Mouse (Mus musculus) gonadal fat pad, adult 2 months (tissue): Measurements from ENCODE around the gene Desi2. TPM values are rescaled to one million over a fixed set of nuclear protein-coding genes. Genes with fewer than 3 reads are reported as not detected.
"Not testable (repeated sequence)": the region's sequence is repeated elsewhere in the genome, so short reads cannot be mapped to it uniquely, and the experiment has no call there.

Experiments used
- DNase-seq: peaks from one replicate; pipeline ENCODE4 v3.0.0-alpha.2; 2012; ENCODE audit warnings: low read depth
- polyA plus RNA-seq: library from polyadenylated mRNA; depleted of rRNA; stranded (reverse); fragments of >200 nt; gene quantifications from 2 replicates; pipeline ENCODE4 v1.2.3, GENCODE M21; 2012; rRNA removed

The Desi2 gene
- 8.7 and 8.9 TPM in 2 replicates for polyA plus RNA-seq

DNA sequence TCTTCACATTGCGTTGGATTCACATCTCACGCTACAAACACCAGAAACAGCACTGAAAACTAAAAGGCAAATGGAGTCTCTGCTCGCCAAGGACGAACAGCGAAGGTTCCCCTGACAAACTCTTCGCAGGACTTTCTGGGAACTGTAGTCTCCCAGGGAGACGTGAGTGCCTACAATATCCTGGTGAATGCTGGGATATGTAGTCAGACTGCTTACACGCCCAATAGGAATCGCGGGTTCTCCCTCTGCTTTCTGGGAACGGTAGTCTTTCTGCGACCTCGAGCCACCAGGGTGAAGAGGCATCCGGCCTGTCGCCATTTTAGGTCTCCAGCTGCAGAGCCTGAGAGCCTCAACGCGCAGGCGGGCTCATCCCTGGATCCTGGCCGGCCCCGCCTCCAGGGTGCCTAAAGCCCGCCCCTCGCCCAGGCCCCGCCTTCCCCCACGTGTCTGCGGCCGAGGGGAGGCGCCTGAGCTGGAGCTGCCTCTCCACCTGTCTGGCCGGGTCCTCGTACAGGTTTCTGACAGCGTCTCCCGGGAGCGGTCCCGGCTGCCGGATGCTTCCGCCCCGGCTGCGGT lies at the start of gene Desi2:
TSS of gene Desi2 (plus strand) at position 202 of the 576 bp plus-strand sequence.
- peak; percentile 93 for DNase-seq

DNA sequence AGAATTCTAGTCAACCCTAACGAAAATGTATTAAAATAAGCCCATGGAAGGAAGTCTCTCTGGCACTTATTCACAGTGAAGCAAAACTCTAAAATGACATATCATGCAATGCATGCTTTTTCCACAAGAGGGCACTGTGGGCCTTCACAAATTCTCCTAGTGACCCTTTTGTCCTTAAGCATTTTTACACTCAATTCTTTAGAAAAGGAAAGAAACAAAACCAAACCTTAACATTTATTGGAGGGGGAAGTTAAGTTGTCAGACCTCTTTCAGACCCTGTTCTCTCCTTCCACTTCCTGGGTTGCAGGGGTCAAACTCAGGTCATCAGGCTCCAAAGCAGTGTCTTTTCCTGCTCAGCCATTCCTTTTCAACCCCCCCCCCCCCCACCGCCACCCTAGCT lies 40.7 kb upstream of the Desi2 start:
- not testable (repeated sequence) for DNase-seq

DNA sequence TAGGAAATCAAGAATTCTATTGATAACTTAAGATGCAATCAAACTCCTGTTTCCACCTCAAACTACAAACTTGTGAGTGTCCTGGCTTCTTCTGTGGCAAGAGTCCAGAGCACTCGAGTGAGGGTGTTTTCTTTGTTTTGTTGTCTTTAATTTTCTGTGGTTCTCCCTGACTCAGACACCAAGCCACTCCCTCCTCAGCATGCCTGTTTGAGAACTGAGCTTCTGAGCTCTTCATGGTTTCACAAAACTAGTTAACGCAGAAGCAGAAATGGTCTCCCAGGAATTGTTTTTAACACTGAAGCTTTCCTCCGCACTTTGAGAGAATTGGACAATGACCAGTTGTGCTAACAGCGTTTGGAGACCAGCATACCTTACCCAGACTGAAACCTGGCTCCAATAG lies 40.3 kb upstream of the Desi2 start:
- DNase-seq, result not testable (repeated sequence)

GRCm38 (mm10) chr1:178182251-178182650 lies 5.0 kb upstream of the Desi2 start:
- no peak for DNase-seq

- no peak for DNase-seq
These were observed 1.6 kb upstream of the Desi2 start for GRCm38 (mm10) chr1:178185591-178185990.

GRCm38 (mm10) chr1:178187810-178188209 lies 593 bp downstream of the Desi2 start:
- not testable (repeated sequence) for DNase-seq

GRCm38 (mm10) chr1:178188386-178188785 lies 1.2 kb downstream of the Desi2 start:
- peak; percentile 24 for DNase-seq

GRCm38 (mm10) chr1:178205701-178206325 lies 18.6 kb downstream of the Desi2 start:
- DNase-seq, result no peak

- not testable (repeated sequence) for DNase-seq
These were observed 20.6 kb downstream of the Desi2 start for GRCm38 (mm10) chr1:178207856-178208255.

DNA sequence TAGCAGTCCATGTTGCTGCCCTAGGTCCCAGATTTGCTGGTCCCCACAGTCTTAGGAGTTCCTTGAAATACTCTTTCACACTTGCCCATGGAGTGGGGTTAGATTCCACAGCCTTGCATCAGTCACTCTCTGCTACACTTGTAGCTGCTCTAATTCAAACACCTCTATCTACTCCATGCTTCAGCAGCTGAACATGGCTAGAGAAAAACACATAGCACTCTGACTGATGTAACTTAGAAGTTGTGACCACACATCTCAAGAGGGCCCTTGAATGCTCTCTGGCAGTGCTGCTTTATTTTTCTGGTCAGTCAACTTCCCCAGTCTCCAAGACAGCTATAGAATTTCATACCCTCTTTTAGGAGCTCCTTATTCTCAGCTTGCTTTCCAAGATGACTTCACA lies 22.7 kb downstream of the Desi2 start:
- DNase-seq, result no peak

DNA sequence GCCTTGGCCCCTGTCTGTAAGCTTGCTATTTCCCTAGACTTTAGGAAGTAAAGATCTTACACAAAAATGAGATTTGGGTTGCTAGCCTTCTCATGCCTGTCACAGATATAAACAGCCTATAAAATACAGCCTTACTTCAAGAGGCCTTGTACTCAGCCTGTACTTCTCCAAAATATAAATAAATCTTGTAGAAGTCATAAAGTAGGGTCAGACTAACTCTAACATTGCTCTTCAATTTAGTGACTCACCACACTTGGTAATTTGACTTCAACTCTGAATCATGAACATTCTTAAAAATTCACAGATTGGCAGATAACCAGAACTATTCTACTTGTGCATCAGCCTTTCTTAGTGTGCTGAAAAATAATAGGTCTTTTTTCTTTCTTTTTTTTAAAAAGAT lies 29.9 kb downstream of the Desi2 start:
- no peak for DNase-seq

GRCm38 (mm10) chr1:178218305-178218704 lies 31.1 kb downstream of the Desi2 start:
- no peak for DNase-seq

GRCm38 (mm10) chr1:178219166-178220077 lies 32.2 kb downstream of the Desi2 start:
- DNase-seq, result no peak

DNA sequence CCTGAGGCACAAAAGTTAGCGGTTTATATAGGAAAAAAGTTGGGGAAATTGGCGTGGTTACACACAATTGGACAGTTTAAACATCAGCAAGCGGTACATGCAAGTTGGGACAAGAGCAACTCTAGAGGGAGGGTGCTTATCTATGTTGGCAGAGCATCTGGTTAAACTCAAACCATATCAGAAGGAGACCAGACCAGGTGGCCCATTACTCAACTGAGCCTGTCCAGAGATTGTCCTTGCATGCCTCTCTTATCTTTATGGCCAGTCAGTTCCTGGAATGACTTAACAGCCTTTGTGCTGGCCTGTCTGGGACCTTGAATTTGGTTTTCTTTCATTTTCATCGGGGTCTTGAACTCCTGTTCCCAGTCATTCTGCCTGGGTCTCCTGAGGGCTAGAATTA lies 41.7 kb downstream of the Desi2 start:
- DNase-seq, result not testable (repeated sequence)

DNA sequence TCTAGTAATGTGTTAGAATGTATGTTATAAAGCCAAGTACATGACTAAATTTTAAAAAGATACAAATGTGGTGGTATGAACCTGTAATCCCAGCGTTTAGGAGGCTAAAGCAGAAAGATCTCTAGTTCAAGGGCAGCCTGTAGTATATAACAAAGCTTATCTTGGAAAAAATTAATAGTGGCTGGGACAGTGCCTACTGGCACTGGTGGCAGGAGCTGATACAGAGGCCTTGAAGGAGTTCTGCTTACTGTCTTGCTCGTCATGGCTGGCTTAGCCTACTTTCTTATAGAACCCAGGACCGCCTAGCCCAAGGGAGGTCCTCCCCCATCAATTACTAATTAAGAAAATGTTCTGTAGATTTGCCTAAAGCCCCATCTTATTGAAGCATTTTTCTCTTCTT lies 46.9 kb downstream of the Desi2 start:
- no peak for DNase-seq

- no peak for DNase-seq
These were observed 48.8 kb downstream of the Desi2 start for GRCm38 (mm10) chr1:178235919-178236466.

DNA sequence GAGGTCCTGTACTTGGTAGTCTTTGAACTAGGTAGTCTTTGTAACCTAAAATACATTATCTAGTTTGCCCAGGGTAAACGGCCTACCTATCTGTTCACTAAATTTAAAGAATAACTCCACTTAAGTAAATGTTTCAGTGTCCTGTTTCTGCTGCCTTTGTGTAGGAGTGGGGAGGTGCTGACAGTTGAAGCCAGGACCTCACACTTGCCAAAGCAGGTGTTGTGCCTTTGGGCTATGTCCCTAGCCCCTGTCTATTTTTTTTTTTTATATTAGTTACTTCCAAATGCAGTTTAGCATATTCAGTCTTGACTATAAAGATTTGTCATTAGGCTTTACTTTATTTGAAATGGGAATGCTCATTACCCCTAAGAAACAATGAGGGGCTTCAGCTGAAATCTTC lies 51.5 kb downstream of the Desi2 start:
- DNase-seq, result no peak

DNA sequence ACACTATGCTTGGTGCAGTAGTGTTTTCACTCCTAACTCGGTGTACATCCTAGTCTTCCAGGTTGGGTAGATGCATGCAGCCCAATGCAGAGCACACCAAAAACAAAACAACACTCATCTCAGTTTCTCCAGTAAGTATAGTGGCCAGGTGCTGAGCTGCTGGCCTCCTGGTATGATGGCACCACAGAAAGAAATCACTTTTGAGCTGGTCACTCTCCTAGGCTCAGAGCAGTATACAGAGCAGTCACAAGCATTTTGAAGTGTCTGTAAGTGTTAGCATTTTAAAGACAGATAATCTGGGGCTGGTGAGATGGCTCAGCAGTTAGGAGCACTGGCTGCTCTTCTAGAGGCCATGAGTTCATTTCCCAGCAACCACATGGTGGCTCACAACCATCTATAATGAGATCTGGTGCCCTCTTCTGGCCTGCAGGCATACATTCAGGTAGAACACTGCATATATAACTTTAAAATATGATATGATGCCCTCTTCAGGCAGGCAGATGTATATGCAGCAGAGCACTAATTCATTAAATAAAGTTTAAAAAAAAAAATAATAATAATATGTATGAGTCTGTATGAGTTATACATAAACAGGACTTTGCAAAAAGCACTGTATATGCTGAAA lies 54.8 kb downstream of the Desi2 start:
- DNase-seq, result no peak

GRCm38 (mm10) chr1:178248107-178248820 lies 61.0 kb downstream of the Desi2 start:
- DNase-seq, result no peak

DNA sequence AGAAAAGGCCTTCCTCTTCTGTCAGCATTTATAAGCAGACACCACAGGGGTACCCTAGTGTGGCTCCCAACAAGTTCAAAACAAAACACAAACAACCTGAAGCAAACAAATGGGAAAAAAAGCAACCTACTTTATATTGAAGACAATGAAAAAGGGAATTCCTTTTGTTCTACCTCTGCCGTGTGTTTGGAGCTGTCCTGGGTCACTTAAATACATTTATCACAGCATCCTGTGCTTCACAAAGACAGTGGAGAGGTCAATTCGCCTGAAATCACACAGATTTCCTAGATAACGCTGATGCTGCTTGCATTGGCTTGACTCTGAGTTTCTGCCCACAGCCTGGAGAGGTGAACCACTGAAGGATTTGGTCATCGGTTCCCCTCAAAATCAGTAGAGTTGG lies 67.4 kb downstream of the Desi2 start:
- DNase-seq, result no peak

- no peak for DNase-seq
These were observed 69.1 kb downstream of the Desi2 start for GRCm38 (mm10) chr1:178256351-178256750.
